Mouse (Mus musculus) left cerebral cortex, adult 8-10 months (tissue): ENCODE measurements around the gene Gatd1. TPM values are rescaled to one million over a fixed set of nuclear protein-coding genes. Genes with fewer than 3 reads are reported as not detected.

Experiments used
- DNase-seq, 2 experiments: peaks; one replicate each; pipeline ENCODE4 v3.0.0; 2022; ENCODE audit warnings: low spot score in 2 of 2
- total RNA-seq, 4 experiments: library from RNA; stranded (reverse); gene quantifications; 2 replicates each; pipeline ENCODE4 v1.2.4; 2022

Gene Gatd1
- total RNA-seq, 4 experiments from 2014 or later = 40.6 to 48.1 (median 44.6) TPM

DNA sequence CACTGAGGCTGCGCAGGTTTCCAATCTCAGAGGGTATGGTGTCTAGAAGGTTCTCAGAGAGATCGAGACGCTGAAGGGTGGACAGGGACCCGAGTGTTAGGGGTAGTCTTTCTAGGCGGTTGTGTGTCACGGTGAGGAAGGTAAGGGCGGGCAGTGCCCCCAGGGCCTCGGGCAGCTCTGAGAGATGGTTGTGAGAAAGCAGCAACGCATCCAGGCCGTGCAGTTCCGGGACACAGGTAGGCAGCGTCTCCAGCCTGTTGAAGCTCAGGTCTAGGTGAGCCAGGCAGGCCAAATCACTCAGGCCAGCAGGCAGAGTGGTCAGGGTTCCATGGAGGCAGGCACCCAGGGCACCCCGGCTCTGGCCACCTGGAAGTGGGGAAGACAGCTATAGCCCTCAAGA, 28.3 kb upstream of the Gatd1 start:
- no peak for DNase-seq

DNA sequence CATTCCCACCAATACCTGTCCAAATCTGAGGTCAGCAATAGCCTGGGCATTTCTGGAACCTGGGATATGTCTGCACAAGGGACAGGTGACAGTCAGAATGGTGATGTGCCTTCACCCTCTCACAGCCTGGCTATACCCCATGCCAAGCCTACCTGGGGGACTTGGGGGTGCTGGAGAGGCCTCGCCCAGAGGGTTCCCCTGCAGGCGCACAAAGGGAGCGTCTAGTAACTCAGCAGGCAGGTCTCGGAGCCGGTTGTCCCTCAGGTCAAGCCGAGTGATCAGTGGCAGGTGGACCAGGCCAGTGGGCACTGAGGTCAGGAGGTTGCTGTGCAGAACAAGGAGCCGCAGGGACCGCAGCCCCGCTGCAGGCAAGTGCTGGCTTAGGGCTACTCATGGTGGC, 27.5 kb upstream of the Gatd1 start:
- no peak for DNase-seq

DNA sequence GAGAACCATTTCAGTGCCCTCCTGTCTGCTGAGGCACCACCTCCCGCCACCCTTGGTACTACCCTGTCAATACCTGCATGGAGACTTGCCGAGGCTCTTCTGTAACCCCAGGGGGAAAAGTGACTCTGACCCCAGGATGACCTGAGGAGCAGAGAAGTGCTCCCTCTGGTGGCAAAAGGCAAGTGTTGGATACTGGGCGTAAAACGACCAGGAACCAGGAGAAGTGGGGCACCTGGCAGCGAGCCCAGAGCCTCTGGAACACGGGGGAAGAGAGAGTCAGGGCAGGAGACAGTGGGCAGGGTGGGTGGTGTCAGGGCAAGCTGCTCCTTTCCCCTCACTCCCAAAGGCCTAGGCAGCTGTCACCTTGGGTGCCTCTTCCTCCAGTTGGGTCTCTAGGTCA, 26.7 kb upstream of the Gatd1 start:
- no peak for DNase-seq

DNA sequence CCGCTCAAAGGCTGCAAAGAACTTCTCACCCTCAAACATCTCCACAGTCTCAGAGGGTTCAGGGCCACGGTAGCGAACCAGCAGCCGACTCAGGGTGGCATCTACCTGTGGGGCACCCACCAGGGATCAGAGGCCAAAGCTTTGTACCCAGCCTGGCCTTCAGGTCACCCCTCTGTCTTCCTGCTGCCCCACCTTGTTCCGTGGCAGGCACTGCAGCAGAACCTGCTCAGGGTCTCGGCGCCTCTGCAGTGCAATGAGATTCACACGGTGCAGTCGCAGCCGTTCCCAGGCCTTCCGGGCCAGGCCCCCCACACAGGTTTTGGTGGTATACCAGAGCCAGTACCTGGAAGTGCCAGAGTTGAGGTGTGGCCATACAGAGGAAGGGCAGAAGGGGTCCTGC, 25.9 kb upstream of the Gatd1 start:
- DNase-seq = no peak

DNA sequence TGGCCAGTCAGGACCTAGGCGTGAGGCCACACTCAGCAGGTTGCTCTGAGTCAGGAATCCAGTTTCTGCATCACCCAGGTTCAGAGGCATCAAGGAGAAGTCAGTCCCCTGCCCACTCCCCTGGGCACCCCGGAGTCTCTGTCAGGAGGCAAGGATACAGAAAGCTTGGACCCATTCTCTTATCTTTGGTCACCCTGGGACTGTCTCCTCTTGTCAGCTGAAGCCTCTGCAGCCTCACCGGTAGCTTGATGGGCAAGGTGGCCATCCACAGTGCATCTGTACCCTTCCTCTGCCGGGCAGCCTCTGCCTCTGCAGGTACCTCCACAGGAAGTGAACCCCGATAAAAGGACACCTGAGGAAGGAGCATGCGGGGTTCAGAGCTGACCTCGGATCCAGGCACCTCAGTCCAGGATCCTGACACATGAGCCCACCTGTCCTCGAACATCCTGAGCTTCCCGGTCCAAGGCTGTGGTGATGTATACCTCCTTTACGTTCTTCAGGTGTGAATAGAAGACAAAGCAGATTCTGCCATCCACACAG, 25.3 kb upstream of the Gatd1 start:
- DNase-seq = no peak

DNA sequence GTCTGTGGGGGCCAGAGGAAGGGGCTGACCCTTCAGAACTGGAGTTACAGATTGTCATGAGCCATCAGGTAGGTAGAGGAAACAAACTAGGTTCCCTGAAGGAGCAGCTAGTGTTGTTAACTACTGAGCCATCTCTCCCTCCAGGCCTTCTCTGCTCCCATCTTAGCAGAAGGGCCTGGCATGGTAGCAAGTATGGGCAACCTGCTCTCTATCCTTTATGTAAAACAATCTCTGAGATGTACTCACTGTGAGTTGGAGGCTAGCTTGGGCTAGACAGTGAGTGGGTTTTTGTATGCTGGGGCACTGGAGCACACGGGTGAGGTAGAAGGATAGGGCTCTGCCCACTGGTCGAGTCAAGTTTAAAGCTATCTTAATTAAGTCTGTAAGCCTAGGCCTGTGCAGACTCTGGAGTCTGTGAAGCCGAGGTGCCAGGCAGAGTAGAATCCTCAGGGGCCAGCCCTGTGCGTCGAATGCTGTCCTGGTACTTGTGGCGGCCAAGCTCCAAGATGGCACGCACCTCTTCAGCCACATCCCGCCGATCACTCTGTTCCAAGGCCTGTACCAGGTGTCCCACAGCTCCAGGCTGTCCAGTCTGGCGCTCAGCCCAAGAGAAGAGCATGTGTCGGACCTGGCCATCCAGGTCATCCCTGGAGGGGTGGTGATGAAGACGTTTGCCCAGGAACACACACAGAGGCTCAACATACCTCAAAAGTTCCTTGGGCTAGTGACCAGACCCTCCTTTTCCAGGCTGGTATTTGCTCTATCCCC, 24.4 kb upstream of the Gatd1 start:
- DNase-seq = no peak

DNA sequence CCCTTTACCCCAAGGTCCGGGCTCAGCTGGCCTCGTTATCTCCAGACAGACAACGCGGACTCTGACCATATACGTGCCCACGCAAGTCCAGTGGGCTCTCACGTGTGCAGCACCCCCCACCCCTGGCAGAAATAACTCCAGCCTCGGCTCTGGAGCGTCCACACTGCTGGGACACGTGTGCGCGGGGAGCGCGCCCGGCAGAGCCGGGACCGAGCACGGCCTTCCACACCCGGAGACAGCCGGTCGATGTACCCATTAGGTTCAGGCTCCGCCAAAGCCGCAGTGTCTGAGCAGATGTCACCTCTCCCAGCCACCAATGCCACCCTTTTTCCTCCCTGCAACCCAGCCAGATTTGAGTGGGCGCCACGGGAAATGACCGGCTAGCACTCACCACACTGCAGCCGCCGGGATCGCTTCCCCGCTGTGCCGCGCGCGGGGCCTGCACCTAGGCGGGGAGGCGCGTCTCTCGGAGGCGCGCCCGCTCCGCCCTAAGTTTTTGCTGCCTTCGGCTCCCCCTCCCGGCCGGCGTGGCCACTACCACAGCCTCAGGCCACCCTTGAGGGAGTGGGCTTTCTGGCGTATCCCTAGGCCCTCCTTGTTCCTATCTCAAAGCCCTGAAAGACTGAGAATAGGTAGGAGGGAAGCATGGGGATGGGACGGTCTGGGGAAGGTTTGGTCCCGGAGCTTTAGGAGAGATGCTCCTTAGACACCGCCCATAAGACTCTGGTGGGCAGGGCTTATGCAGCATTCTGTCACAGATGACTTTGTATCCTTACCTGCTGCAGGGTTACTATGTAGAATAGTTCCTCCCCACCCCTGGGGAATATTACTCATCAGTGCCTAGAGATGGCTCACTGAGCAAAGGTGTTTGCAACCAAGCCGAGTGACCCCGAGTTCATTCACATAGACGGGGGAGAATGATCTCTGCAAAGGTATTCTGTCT, 23.5 kb upstream of the Gatd1 start, which contains the start of gene Slc25a22:
Gene Slc25a22 (minus strand): TSS at position 715 of the 943 bp plus-strand sequence.
- DNase-seq = peak; percentile 71 to 72

DNA sequence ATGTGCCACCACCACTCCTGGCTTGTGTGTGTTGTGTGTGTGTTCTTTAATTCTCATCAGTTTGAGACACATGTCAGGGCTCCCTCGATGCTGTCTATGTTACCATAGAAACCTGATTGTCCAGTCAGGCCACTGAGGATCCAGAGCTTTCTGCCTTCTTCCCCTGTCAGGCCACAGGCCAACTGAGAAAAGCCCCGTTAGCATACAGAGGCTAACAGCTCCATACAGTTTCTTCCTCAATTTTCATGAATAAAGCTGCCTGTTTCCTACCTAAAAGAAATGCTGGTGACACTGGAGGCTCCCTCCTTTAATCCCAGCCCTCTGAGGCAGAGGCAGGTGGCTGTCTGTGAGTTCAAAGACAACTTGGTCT, 22.6 kb upstream of the Gatd1 start:
- DNase-seq = no peak

DNA sequence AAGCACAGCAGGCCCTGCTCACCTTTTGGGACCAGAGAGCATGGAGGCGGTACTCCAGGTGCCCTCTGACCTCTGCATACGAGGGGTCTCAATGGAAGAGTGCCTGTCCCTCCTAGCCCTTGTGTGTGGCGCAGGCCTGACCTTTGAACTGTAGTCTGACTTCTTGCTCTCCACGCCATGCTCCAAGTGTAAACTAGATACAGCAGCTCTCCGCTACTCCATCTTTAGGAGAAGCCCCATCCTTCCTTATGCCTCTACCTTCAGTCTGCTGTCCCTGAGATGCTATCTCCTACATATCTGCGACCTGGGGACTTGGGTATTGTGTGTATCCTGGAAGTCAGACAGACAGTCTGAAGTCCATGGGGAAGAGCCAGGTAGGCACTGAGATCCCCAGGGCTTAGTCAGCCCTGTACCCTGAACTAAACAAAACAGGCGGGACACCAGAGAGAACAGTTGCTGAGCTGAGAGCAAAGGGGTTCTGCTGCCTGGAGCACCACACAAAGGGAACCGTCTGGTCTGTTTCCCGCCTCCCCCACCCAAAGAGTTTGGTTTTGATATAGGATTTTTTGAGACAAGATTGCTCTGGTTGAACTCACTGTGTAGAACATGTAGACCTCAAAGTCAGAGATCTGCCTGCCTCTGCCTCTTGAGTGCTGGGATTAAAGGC, 22.1 kb upstream of the Gatd1 start:
- no peak for DNase-seq

DNA sequence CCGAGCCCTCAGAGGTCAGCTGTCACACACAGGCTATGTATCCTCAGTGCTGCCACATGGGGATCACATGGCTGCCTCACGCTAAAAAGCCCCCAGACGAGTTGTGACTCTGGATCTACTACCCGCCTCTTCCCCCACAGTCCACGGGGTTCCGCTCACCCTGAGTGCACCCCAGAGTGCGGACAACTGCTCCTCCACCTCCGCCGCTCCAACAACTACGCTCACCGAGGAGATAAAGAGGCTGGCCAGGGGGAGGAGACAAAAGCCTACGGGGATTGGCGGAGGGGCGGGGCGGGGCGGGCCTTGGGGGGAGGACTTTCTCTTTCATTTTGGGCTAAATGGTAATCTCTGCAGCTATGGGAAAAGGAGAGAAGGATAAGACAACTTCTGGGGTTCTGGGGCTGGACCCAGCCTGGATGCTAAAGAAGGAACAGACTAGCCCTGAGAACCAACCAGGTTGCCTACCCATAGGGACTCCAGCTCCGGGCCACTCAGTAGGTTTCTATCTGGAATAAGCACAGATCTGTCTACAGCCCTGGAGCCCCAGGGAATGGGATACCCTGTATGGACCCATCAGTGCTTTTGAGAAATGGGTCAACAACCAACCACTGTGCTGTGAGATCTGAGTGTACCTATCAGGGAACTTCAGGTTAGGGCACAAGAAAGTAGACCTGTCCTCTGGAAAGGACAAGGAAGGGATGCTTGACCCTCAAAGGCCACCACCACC, 21.4 kb upstream of the Gatd1 start:
- no peak for DNase-seq

DNA sequence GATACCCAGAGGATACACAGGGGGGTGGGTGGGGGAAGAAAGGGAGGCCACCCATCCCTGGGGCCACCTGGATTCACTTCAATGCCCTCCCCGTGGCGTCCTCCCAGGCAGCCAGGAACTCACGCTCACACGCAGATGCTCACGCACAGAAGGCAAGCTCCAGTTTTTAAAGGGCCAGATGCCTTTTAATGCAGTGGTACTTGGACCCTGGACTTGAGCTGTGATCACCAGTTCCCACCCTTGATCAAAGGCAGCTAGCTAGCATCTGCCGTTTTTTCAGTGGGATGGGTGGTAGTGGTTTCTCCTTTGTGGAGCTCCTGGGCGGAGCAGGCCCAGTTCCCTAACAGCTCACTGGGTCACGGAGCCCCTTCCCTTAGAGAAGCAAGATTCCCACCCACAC, 20.5 kb upstream of the Gatd1 start:
- DNase-seq = peak in 1 of 2 experiments; percentile 73

DNA sequence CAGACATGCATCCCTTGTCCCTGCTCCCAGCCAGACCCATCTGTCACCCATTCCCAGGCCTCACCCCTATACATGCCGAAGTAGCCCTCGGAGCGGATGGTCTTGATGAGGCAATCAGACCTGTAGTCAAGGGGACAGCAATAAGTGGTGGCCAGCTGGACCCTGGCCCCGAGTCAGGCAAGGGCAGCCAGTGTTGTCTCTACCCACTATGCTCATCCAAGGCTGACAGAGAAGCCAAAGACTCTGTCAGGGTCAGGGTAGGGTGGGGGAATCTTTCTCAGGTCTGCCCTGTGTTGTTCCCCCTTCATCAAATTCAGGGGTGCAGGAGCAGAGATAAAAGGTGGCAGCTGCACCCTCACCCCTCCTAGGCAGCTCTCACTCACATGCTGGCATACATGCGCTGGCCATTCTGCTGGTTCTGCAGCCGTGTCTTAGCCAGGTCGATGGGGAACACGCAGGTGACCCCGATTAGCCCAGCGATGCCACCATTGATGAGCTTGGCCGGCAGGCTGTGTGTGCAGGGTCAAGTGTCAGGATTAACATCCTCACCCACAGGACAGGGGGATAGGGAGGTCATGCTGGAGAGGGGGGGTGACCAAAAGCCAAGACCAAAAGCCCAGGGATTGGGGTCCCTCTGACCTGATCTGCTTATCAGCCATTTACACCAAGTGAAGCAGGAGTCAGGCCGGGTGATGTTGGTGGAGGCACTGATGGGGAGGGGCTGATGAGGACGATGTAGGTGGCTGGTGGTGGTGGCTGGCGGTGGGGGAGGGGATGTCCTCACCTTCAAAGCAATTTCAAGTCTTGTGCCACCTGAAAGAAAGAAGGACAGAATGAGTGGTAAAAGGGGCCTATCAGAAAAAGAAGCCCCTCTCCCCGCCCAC, 19.8 kb upstream of the Gatd1 start:
- DNase-seq = no peak

DNA sequence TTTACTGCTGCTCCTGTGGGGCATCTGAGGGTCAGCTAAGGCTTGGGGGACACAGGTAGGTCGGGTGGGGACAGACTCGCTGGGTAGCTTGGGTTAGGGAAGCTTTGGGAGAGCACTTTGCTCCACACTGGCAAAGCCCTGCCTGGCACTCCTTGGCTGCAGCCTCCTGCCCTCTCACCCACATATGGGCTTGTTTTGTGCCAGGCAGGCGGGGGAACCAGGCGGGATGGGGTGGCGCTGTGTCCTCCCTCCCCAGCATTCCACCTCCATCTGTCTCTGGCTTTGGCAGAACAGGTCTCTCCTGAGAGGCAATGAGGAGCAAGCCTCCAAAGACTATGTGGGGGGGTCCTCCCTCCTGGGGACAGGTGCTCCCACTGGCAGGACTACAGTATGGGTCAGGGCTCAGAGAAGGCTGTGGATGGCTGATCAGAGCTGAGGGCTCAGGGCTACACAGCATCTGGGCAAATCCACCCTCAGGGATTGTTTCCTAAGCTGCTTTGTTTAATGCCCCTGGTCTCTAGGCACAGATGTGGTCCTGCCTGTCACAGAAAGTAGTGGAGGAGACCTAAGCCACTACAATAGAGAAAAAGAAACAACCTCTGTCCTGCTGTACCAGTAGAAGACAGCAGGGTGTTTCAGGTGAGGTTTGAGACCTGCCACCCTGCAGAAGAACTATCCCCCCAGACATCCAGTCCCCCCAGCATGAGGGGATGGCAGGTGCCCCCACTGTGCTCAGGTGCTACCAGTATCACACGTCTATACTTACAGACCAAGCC, 19.0 kb upstream of the Gatd1 start:
- DNase-seq = no peak

DNA sequence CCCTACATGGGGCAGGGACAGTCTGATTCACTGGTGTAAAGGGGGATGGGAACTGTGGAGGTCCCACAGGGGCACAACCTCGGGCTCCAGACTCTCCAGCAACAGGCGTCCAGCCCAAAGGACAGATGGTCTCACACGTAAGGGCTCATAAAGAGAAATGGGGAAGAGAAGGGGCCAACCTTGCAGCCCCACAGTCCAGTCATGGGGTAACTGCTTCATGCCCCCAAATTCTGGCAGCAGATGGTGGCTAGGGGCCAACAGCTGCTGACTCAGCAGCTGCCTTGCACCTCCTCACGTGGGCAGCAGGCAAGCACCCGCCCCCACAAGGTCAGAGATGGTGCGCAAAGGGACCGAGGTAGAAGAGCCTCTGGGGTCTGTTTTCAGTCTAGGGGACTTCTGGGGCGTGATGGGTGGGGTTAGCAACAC, 18.3 kb upstream of the Gatd1 start:
- no peak for DNase-seq

DNA sequence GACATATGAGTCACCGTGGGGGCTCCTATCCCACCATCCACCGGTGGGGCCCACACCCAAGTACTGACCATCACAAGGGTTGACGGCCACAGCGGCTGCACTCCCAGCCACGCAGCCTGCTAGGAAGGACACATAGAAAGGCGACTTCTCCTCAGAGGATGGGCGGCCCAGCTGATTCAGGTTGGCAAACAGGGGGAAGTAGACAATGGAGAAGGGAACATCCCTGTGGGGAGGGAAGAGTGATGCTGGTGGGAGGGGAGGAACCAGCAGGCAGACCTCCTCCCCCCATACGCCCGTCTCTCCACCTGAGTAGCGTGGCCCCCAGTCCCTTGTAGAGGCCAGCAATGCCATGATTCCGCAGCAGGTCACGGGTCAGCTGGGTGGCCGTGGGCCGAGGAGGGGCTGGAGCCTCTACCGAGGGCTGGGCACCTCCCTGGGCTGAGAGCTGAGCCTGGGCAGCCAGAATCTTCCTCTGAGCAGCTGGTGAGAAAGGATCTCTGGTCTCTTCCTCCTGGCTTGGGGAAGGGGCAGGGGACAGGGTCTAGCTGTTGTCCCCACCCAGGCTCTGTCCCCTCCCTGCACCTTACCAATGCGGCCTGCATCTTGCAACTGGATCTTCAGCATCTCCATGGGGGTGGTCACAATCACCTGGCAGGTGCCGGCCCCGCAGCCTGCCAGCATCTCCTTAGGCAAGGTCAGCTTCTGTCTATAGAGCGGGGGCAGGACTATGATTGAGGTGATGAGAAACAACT, 17.7 kb upstream of the Gatd1 start:
- DNase-seq = no peak

DNA sequence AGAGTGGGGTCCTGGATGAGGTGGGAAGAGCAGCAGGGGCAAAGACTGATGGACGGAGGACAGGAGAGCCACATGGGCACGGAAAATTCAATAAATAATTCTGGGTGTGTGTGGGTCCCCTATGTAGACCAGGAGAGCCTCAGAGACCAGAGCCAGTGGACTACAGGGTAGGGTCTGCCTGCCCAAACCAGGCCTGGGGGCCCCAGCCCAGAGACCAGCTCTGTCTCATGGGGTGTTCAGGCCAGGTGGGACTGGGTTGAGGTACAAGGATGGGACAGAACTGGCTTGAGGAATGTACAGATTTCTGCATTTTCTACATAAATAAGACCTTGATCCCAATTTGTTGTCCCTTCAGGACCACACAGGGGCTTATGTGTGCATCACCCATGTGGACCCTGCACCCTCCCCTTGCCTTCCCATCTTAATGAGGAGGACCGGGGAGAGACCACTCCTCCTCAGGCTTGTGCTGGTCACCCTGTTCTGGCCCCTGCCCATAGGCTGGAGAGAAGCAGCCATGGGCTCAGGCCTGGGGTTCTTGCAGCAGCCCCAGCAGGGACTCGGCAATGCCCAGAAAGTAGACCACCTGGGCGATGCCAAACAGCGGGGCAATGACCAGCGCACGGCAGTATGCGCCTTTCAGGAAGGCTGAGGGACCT, 16.8 kb upstream of the Gatd1 start:
- DNase-seq = no peak

DNA sequence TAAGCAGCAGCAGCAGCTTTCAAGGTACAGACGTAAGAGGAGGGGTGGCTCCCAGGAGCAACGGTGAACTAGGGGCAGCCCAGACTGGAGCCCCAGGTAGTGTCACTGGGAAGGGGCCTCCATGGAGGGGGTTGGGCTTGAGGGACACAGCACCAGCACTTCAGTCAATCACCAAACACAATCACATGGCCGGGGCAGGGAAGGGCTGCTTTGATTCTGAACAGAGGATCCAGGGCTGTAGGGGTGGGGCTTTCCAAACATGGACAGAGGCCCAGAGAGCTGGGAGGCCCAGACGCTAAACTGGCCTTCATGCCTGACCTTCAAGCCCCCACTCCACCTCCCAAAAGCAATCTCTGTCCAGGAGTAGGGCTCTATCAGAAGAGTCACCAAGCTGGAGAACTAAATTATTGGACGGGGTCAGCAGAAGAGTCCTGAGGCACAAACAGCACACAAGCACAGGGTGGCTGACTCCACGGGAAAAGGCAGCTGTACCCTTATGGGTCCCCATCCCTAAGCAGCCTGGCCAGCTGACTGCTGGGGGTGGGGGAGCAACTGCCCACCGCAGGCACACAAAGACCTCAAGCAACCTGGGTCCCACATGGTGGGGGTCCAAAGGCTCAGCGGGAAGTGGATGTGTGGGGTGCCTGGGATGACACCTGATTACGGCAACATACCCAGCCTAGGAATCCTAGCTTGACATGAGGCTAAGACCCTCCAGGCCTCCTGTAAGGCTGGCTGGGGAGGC, 16.1 kb upstream of the Gatd1 start:
- DNase-seq = no peak
